Mouse (Mus musculus) E14TG2a.4 (cell line): Measurements from ENCODE around the gene Vim.

Experiments
- H3K27me3 ChIP-seq: 2 replicates; pipeline ENCODE4 v1.6.1; 2014; ENCODE audit warnings: low read length, control low read depth; ENCODE audit not compliant: insufficient read depth
- H3K36me3 ChIP-seq: 2 replicates; pipeline ENCODE4 v1.6.1; 2014; ENCODE audit warnings: low read length, control low read depth; ENCODE audit not compliant: insufficient read depth
- H3K4me1 ChIP-seq: replicated peaks from 2 replicates; pipeline ENCODE4 v1.6.1; 2014; ENCODE audit warnings: low read depth, low read length, control low read depth
- H3K4me3 ChIP-seq: replicated peaks from 2 replicates; pipeline ENCODE4 v1.5.1; 2014; ENCODE audit warnings: mild to moderate bottlenecking, low read length
- H3K9me3 ChIP-seq: 2 replicates; pipeline ENCODE4 v1.6.1; 2014; ENCODE audit warnings: low read length, control low read depth
- CTCF ChIP-seq: conservative IDR thresholded peaks from 2 replicates; pipeline ENCODE4 v1.5.1; 2014; ENCODE audit warnings: low read length
- NANOG ChIP-seq: IDR thresholded peaks from 2 replicates; pipeline ENCODE4 v1.6.1; 2014; ENCODE audit warnings: borderline replicate concordance, low read length, mixed read lengths
- POU5F1 ChIP-seq: IDR thresholded peaks from 2 replicates; pipeline ENCODE4 v1.6.1; 2014; ENCODE audit warnings: low read length, borderline replicate concordance

The Vim gene

DNA sequence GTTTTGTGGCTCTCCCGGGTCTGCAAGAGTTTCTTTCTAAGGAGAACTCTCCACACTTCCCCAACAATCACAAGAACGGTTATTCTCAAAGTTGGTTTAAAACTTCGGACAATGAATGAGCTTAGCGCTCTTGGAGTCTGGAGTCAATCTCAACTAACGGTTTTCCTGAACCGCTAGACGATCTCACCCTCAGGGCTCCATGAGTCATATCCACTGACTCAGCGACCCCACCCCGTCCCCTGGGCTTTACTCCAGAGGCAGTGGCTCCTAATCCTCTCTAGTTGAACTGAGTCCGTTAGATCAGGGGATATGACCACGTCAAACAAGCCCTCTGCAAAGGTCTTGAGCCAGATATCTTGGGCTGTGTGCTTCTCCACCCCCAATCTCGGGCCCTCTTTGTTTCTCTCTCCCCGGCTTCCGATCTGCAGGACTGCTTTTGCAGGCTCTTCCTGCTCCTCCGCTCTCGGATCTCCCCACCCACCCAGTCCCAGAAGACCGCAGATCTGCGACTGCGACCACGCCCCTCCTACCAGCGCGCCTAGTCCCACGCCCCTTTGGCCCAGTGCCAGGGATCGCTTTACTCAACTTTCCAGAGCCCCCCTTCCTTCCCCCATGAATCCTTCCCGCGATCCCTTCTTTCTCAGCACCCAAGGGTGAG, at the start of gene Vim:
Gene Vim (plus strand): TSS at position 520 of the 658 bp plus-strand sequence.
- Histone ChIP-seq H3K27me3 (no peaks in the 10 kb centered on the region), H3K4me1 (peaks cover 64% of the 10 kb centered on the region), H3K4me3 (peak within 1 kb of the TSS; percentile 85), H3K9me3 (no peaks in the 10 kb centered on the region), H3K36me3 (peaks cover 22% of the 10 kb centered on the region)
- TF ChIP-seq POU5F1 = no peak
- no peak for TF ChIP-seq NANOG
- TF ChIP-seq CTCF = no peak

- Histone ChIP-seq H3K4me3 (no peak overlapping the region), H3K27me3 (no peaks in the 10 kb centered on the region), H3K4me1 (no peaks in the 10 kb centered on the region), H3K36me3 (no peaks in the 10 kb centered on the region), H3K9me3 (no peaks in the 10 kb centered on the region)
- TF ChIP-seq NANOG = no peak
- TF ChIP-seq POU5F1 = no peak
- TF ChIP-seq CTCF = no peak
These were observed 47.5 kb upstream of the Vim start for GRCm38 (mm10) chr2:13526205-13526604.

- H3K36me3 ChIP-seq = no peaks in the 10 kb centered on the region
- no peaks in the 10 kb centered on the region for H3K4me1 ChIP-seq
- H3K27me3 ChIP-seq = no peaks in the 10 kb centered on the region
- no peak overlapping the region for H3K4me3 ChIP-seq
- no peak for TF ChIP-seq CTCF
- TF ChIP-seq NANOG = no peak
- no peak for TF ChIP-seq POU5F1
- no peaks in the 10 kb centered on the region for H3K9me3 ChIP-seq
These were observed 46.6 kb upstream of the Vim start for GRCm38 (mm10) chr2:13527125-13527524.

- H3K9me3 ChIP-seq = no peaks in the 10 kb centered on the region
- no peaks in the 10 kb centered on the region for H3K36me3 ChIP-seq
- H3K4me3 ChIP-seq = no peak overlapping the region
- TF ChIP-seq POU5F1 = no peak
- no peak for TF ChIP-seq NANOG
- TF ChIP-seq CTCF = no peak
- no peaks in the 10 kb centered on the region for H3K4me1 ChIP-seq
- H3K27me3 ChIP-seq = no peaks in the 10 kb centered on the region
These were observed 46.2 kb upstream of the Vim start for GRCm38 (mm10) chr2:13527531-13527930.

- Histone ChIP-seq H3K36me3 (no peaks in the 10 kb centered on the region), H3K27me3 (no peaks in the 10 kb centered on the region)
- no peak for TF ChIP-seq NANOG
- TF ChIP-seq CTCF = no peak
- TF ChIP-seq POU5F1 = no peak
These were observed 44.3 kb upstream of the Vim start for GRCm38 (mm10) chr2:13529253-13529933.

GRCm38 (mm10) chr2:13530639-13531038, 43.1 kb upstream of the Vim start:
- H3K27me3 ChIP-seq = no peaks in the 10 kb centered on the region
- no peak overlapping the region for H3K4me3 ChIP-seq
- no peaks in the 10 kb centered on the region for H3K9me3 ChIP-seq
- no peaks in the 10 kb centered on the region for H3K36me3 ChIP-seq
- TF ChIP-seq CTCF = no peak
- no peak for TF ChIP-seq NANOG
- TF ChIP-seq POU5F1 = no peak
- no peaks in the 10 kb centered on the region for H3K4me1 ChIP-seq

More at GRCm38 (mm10) chr2:13529253-13529933, 44.3 kb upstream of the Vim start:
- Histone ChIP-seq H3K4me3 (no peak overlapping the region), H3K9me3 (no peaks in the 10 kb centered on the region), H3K4me1 (no peaks in the 10 kb centered on the region)

- Histone ChIP-seq H3K4me1 (peaks cover 8% of the 10 kb centered on the region; the same call in 1 of the 2 replicates), H3K36me3 (no peaks in the 10 kb centered on the region), H3K27me3 (no peaks in the 10 kb centered on the region), H3K9me3 (no peaks in the 10 kb centered on the region), H3K4me3 (no peak overlapping the region)
- TF ChIP-seq CTCF = no peak
- TF ChIP-seq POU5F1 = no peak
- no peak for TF ChIP-seq NANOG
These were observed 37.0 kb upstream of the Vim start for GRCm38 (mm10) chr2:13536747-13537146.

GRCm38 (mm10) chr2:13537733-13538132, 36.0 kb upstream of the Vim start:
- no peaks in the 10 kb centered on the region for H3K27me3 ChIP-seq
- H3K9me3 ChIP-seq = no peaks in the 10 kb centered on the region
- H3K4me3 ChIP-seq = no peak overlapping the region
- peaks cover 8% of the 10 kb centered on the region; the same call in 1 of the 2 replicates for H3K4me1 ChIP-seq
- TF ChIP-seq POU5F1 (no peak), CTCF (peak; percentile 58), NANOG (no peak)
- H3K36me3 ChIP-seq = no peaks in the 10 kb centered on the region
